In genomic region chr2:21943676-21944075, GRCm38 (mm10) we compare ENCODE assay signal across 25 mouse cellular contexts.
"Had no signal": no experiment of that assay in that cellular context is flagged by ENCODE, and none has a peak within 500 bp of the region (broad histone marks: within the 10 kb centered on the region; RNA-seq: fewer than 3 reads in every experiment).

No protein-coding gene starts in this region.

- DNase-seq: gastrocnemius, postnatal 14 days; gastrocnemius, postnatal 36 days; heart, adult 18-20 months; heart, postnatal 10 days; heart, postnatal 4 days; kidney, adult 11 months; kidney, adult 2 months; kidney, adult 9 months; kidney, postnatal 14 days; kidney, postnatal 4 days; liver; liver, embryonic 13.5 days had no signal

- H3K9ac ChIP-seq: heart, embryonic 12.5 days; hindbrain, embryonic 13.5 days; hindbrain, embryonic 15.5 days; kidney, embryonic 15.5 days; limb, embryonic 12.5 days; liver, embryonic 13.5 days; liver, embryonic 15.5 days had no signal

- H3K4me1 ChIP-seq: heart, embryonic 10.5 days; heart, embryonic 12.5 days; hindbrain, embryonic 13.5 days; hindbrain, embryonic 15.5 days; kidney, embryonic 15.5 days; limb, embryonic 10.5 days; limb, embryonic 12.5 days; liver, embryonic 13.5 days; liver, embryonic 15.5 days had no signal

- H3K4me3 ChIP-seq: heart, embryonic 10.5 days; heart, embryonic 12.5 days; hindbrain, embryonic 13.5 days; hindbrain, embryonic 15.5 days; kidney, embryonic 15.5 days; layer of hippocampus, adult 2 months; limb, embryonic 10.5 days; limb, embryonic 12.5 days; liver, embryonic 13.5 days; liver, embryonic 15.5 days had no signal

- H3K9me3 ChIP-seq: heart, embryonic 10.5 days; heart, embryonic 12.5 days; hindbrain, embryonic 13.5 days; hindbrain, embryonic 15.5 days; kidney, embryonic 15.5 days; limb, embryonic 10.5 days; limb, embryonic 12.5 days; liver, embryonic 13.5 days; liver, embryonic 15.5 days had no signal

- H3K4me2 ChIP-seq: heart, embryonic 12.5 days; hindbrain, embryonic 13.5 days; hindbrain, embryonic 15.5 days; kidney, embryonic 15.5 days; limb, embryonic 12.5 days; liver, embryonic 11.5 days; liver, embryonic 13.5 days; liver, embryonic 15.5 days had no signal

- ATAC-seq: hindbrain, postnatal 0 days; intestine, embryonic 16.5 days had no signal

- H3K27ac ChIP-seq: heart, embryonic 10.5 days; hindbrain, embryonic 13.5 days; hindbrain, embryonic 15.5 days; hindbrain, postnatal 0 days; kidney, embryonic 15.5 days; kidney, postnatal 0 days; layer of hippocampus, adult 2 months; limb, embryonic 10.5 days; limb, embryonic 12.5 days; liver, embryonic 13.5 days; liver, embryonic 15.5 days had no signal

- H3K27me3 ChIP-seq: heart, embryonic 12.5 days; hindbrain, embryonic 13.5 days; hindbrain, embryonic 15.5 days; kidney, embryonic 15.5 days; limb, embryonic 12.5 days; liver, embryonic 13.5 days; liver, embryonic 15.5 days had no signal

- H3K36me3 ChIP-seq: heart, embryonic 10.5 days; heart, embryonic 12.5 days; hindbrain, embryonic 13.5 days; hindbrain, embryonic 15.5 days; kidney, embryonic 15.5 days; limb, embryonic 10.5 days; limb, embryonic 12.5 days; liver, embryonic 13.5 days; liver, embryonic 15.5 days had no signal
